Mouse (Mus musculus) left cerebral cortex, adult 2 months (tissue): ENCODE data around the gene Stat5b. TPM values are rescaled to one million over a fixed set of nuclear protein-coding genes. Genes with fewer than 3 reads are reported as not detected.

Experiments
- DNase-seq, 2 experiments: peaks; one replicate each; pipeline ENCODE4 v3.0.0; 2021 to 2022; ENCODE audit warnings: low spot score in 2 of 2, mixed read lengths in 1 of 2; ENCODE audit errors: extremely low spot score in 1 of 2
- H3K27ac ChIP-seq: fragments of 200-600 bp; 2 replicates; pipeline ENCODE4 v1.8.1; 2022
- H3K4me3 ChIP-seq: fragments of 200-600 bp; 2 replicates; pipeline ENCODE4 v1.8.1; 2022
- CTCF ChIP-seq: fragments of 200-600 bp; IDR thresholded peaks from 2 replicates; pipeline ENCODE4 v1.8.1; 2022; ENCODE audit warnings: antibody characterized with exemption, mild to moderate bottlenecking, moderate library complexity
- intact Hi-C: fragments of 180-260 bp; cut with DNase I; formaldehyde crosslinking; loops from one replicate; pipeline ENCODE4 v1.15.1; 2025
- total RNA-seq, 2 experiments: library from RNA; stranded (reverse); gene quantifications; 2 replicates each; pipeline ENCODE4 v1.2.3; 2021

Stat5b gene
- total RNA-seq, 2 experiments from 2014 or later: 23.6 to 25.0 TPM

GRCm38 (mm10) chr11:100861335-100861734 lies 10.8 kb upstream of the Stat5b start:
- no peak for TF ChIP-seq CTCF
- H3K27ac ChIP-seq: no peak overlapping the region
- DNase-seq: no peak
- intact Hi-C loops: loop anchor here (10.0 kb wide), 1 partner anchor 227 kb away; no protein-coding TSS in a partner anchor
- H3K4me3 ChIP-seq: no peak overlapping the region

- H3K4me3 ChIP-seq: peak overlapping the region; percentile 46
- intact Hi-C loops: loop anchor here (10.0 kb wide), 1 partner anchor 226 kb away; no protein-coding TSS in a partner anchor
- no peak overlapping the region for H3K27ac ChIP-seq
- no peak; the same call in none of the 2 replicates for TF ChIP-seq CTCF
- peak; percentile 31 to 33 for DNase-seq
These were observed 9.9 kb upstream of the Stat5b start for GRCm38 (mm10) chr11:100860198-100861048.

DNA sequence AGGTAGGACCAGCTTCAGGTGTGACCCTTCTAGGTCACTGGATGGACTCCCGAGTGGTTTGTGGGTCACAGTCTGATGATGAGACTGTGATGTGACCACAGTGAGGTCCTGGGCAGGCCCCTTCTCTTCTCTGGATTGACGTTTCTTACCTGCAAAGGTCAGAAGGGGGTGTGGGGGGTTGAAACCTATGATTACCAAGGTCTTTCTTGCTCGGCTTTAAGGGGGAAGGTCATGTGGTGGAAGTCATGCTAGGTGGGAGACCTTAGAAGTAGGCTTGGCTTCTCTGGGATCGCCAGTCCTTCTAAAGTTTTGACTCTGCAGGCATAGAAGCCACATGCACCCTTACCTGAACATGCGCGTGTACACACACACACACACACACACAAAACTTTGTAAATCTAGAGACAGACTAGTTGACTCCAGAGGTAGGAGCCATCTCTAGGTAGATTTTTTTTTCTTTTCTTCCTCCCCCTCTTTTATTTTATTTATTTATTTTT lies 9.1 kb upstream of the Stat5b start:
- no peak for DNase-seq
- intact Hi-C loops: loop anchor here (10.0 kb wide), 1 partner anchor 225 kb away; no protein-coding TSS in a partner anchor
- no peak for TF ChIP-seq CTCF
- H3K27ac ChIP-seq: no peak overlapping the region
- peak overlapping the region; percentile 46; the same call in 1 of the 2 replicates for H3K4me3 ChIP-seq

- Histone ChIP-seq H3K27ac (no peak within 1 kb of the TSS), H3K4me3 (peak within 1 kb of the TSS; percentile 46)
- intact Hi-C loops: no loop called here
- peak; percentile 26 to 48 for DNase-seq
- TF ChIP-seq CTCF: no peak
These were observed 8.5 kb upstream of the Stat5b start, which contains the start of gene Stat5a for GRCm38 (mm10) chr11:100858935-100859578. Gene Stat5a (plus strand): TSS chr11:100859351.

DNA sequence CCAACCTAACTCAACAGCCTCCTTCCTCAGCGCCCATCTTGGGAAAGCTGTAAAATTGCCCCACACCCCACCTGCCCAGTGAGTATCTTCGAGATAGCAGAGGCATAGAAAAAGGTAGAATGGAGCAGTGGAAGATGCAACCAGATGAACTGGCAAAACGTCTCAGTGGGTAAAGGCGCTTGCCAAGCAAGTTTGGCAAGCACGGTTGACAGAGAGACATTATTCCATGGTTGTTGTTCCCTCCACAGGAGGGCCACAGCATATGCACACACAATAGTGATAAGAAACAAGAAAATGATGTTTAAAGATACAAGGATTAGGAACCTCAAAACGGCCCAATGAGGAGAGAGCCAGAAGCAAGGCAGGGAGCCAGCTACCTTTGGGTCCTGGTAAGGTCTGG lies 7.4 kb upstream of the Stat5b start:
- DNase-seq: no peak
- no peak overlapping the region for H3K4me3 ChIP-seq
- TF ChIP-seq CTCF: no peak
- H3K27ac ChIP-seq: no peak overlapping the region
- intact Hi-C loops: no loop called here

GRCm38 (mm10) chr11:100855178-100855577 lies 4.7 kb upstream of the Stat5b start:
- H3K4me3 ChIP-seq: no peak overlapping the region
- no peak for TF ChIP-seq CTCF
- no peak overlapping the region for H3K27ac ChIP-seq
- intact Hi-C loops: no loop called here
- DNase-seq: no peak

DNA sequence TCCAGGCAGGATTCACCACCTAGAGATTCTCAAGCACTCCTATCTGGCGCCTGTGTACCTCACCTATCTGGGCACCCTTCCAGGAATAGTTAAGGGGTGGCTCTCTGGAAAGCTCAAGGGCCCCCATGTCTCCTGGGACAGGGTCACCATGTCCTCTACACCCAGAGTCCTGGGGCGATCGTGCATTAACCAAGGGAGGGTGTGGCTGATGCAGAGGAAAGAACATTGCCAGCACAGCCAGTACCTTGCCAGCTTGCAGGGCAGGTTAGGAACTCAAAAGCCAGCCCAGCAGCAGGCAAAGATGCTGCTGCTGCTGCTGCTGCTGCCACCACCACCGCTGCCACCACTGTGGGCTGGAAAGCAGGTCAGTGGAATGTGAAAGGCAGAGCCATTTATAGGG lies 3.7 kb upstream of the Stat5b start:
- no peak overlapping the region for H3K4me3 ChIP-seq
- no peak overlapping the region for H3K27ac ChIP-seq
- DNase-seq: no peak
- TF ChIP-seq CTCF: no peak
- intact Hi-C loops: no loop called here

DNA sequence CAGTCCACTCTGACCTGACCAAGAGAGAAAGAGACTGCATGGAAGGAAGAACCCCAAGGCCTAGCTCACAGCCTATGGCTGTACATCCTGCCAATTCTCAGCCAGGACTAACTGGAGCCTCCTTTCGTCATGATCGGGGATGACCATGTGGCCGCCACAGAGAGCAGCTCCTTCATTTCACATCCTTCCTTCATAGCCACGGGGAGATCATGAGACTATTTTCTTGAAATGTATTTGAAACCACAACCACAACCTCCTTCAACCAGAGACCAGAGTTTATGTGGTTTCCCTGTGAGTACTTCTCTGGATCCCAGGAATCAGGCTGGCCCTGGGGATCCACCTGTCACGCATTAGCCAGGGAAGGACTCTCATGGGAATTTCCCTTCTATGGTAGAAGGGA lies 2.5 kb upstream of the Stat5b start:
- TF ChIP-seq CTCF: no peak
- Histone ChIP-seq H3K27ac (no peak overlapping the region), H3K4me3 (no peak overlapping the region)
- intact Hi-C loops: no loop called here
- no peak for DNase-seq

- H3K4me3 ChIP-seq: no peak overlapping the region
- no peak overlapping the region for H3K27ac ChIP-seq
- DNase-seq: no peak
- intact Hi-C loops: no loop called here
- no peak for TF ChIP-seq CTCF
These were observed 1.6 kb upstream of the Stat5b start for GRCm38 (mm10) chr11:100852088-100852487.

DNA sequence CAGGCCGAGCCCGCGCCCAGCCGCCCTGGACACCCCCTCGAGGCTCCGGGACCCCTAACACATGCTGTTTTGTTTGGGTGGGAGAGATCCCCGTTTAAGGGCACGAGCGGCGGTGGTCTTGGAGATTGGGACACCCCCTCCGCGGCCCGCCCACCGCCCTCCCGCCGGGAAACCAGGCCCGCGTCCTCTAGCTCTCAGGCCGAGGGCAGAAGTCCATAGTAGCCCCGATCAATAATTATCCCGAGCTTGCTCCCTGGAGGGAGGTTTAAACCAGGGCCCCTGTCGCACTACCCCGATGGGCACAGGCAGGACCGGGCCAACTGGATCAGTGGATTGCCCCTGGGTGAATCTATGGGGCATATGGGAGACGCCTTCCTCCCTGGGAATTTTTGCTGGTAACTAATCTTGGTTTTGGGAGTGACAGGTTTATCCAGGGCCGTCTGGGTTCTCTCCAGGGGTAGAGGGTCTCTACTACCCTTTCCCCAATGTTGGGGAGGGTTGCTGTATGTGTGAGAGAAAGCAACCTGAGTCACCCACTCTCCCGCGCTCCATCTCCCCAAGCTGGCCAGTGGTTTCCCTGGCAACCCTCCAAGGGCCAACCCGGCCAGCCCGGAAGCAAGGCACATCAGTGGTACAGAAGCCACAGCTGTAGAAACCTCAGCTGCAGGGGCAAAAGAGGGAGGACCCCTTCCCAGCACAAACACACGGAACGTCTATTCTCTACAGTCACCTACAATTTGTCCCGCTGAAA lies 429 bp upstream of the Stat5b start:
- intact Hi-C loops: no loop called here
- Histone ChIP-seq H3K4me3 (peak overlapping the region; percentile 77), H3K27ac (peak overlapping the region; percentile 87)
- no peak for TF ChIP-seq CTCF
- peak in 1 of 2 experiments; percentile 29 for DNase-seq

DNA sequence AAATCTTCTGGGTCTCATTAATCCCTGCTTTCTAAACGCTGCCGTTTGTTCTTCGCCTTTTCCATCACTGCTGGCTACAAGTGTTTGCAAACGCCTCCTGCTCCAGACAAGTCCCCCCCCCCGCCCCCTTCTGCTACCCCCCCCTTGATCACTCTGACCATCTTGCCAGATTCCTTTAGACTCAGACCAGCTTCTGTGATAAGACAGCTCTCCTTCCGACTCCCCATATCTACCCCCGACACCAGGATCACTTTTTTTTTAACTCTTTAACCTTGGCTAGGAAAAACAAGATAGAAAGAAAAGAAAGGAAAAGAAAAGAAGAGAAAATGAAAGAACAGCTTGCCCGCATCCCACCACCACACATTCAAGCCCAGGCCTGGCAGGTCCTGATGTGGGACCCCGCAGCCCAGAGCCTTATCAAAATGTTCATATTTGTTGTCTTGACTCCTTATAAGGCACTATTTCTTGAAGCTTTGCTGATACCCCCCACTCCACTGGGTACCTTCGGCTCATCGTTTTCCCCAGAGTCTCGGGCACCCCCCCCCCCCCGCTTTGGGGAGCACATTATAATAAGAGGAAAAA lies 977 bp downstream of the Stat5b start:
- intact Hi-C loops: no loop called here
- TF ChIP-seq CTCF: no peak
- DNase-seq: no peak
- no peak overlapping the region for H3K27ac ChIP-seq
- H3K4me3 ChIP-seq: peak overlapping the region; percentile 77
